Mouse (Mus musculus): ENCODE measurements around the gene Gdap1l1. TPM values are rescaled to one million over a fixed set of nuclear protein-coding genes. Genes with fewer than 3 reads are reported as not detected.

Gdap1l1 gene
- total RNA-seq, 2 experiments from 2014 or later: not detected

GRCm38 (mm10) chr2:163493031-163493430 lies 54.8 kb downstream of the Gdap1l1 start:
- ATAC-seq (replicated peaks; ENCODE audit: low FRiP score, poor library complexity, severe bottlenecking): no peak

- no peak for ATAC-seq (replicated peaks; ENCODE audit: low FRiP score, poor library complexity, severe bottlenecking)
These were observed 55.7 kb downstream of the Gdap1l1 start for GRCm38 (mm10) chr2:163493976-163494375.

GRCm38 (mm10) chr2:163494456-163494855 lies 56.2 kb downstream of the Gdap1l1 start:
- ATAC-seq (replicated peaks; ENCODE audit: low FRiP score, poor library complexity, severe bottlenecking): no peak

- no peak for ATAC-seq (replicated peaks; ENCODE audit: low FRiP score, poor library complexity, severe bottlenecking)
These were observed 63.9 kb downstream of the Gdap1l1 start for GRCm38 (mm10) chr2:163502219-163502618.

GRCm38 (mm10) chr2:163503191-163503590 lies 64.9 kb downstream of the Gdap1l1 start:
- ATAC-seq (replicated peaks; ENCODE audit: low FRiP score, poor library complexity, severe bottlenecking): no peak

Other genes with a start within 250 kb of the Gdap1l1 start
- gene Tox2, start 235.4 kb upstream of the Gdap1l1 start, total RNA-seq (2015; ENCODE audit: low replicate concordance): not detected in 2 replicates
- not detected in 2 replicates for gene Tox2, start 235.4 kb upstream of the Gdap1l1 start, total RNA-seq (2017; ENCODE audit: low replicate concordance)
- gene Jph2, start 40.5 kb upstream of the Gdap1l1 start, total RNA-seq (2015; ENCODE audit: low replicate concordance): not detected in 2 replicates
- not detected in 2 replicates for gene Jph2, start 40.5 kb upstream of the Gdap1l1 start, total RNA-seq (2017; ENCODE audit: low replicate concordance)
- 46.1 and 53.7 TPM in 2 replicates for gene Oser1, start 13.8 kb upstream of the Gdap1l1 start, total RNA-seq (2015; ENCODE audit: low replicate concordance)
- 18.8 and 32.0 TPM in 2 replicates for gene Oser1, start 13.8 kb upstream of the Gdap1l1 start, total RNA-seq (2017; ENCODE audit: low replicate concordance)
- 1.1 TPM in 1 of 2 replicates, not detected in the other for gene Fitm2, start 34.2 kb downstream of the Gdap1l1 start, total RNA-seq (2015; ENCODE audit: low replicate concordance)
- gene Fitm2, start 34.2 kb downstream of the Gdap1l1 start, total RNA-seq (2017; ENCODE audit: low replicate concordance): 0.26 and 1.7 TPM in 2 replicates
- not detected in 2 replicates for gene R3hdml, start 53.8 kb downstream of the Gdap1l1 start, total RNA-seq (2015; ENCODE audit: low replicate concordance)
- not detected in 2 replicates for gene R3hdml, start 53.8 kb downstream of the Gdap1l1 start, total RNA-seq (2017; ENCODE audit: low replicate concordance)
- gene Hnf4a, start 68.3 kb downstream of the Gdap1l1 start, total RNA-seq (2015; ENCODE audit: low replicate concordance): not detected in 2 replicates
- gene Hnf4a, start 68.3 kb downstream of the Gdap1l1 start, total RNA-seq (2017; ENCODE audit: low replicate concordance): not detected in 2 replicates
- gene Ttpal, start 163.8 kb downstream of the Gdap1l1 start, total RNA-seq (2015; ENCODE audit: low replicate concordance): 10.8 and 10.9 TPM in 2 replicates
- 6.4 and 6.8 TPM in 2 replicates for gene Ttpal, start 163.8 kb downstream of the Gdap1l1 start, total RNA-seq (2017; ENCODE audit: low replicate concordance)
- gene Serinc3, start 206.7 kb downstream of the Gdap1l1 start, total RNA-seq (2015; ENCODE audit: low replicate concordance): 1,699 and 1,907 TPM in 2 replicates
- gene Serinc3, start 206.7 kb downstream of the Gdap1l1 start, total RNA-seq (2017; ENCODE audit: low replicate concordance): 1,512 and 2,069 TPM in 2 replicates
- gene Pkig, start 219.9 kb downstream of the Gdap1l1 start, total RNA-seq (2015; ENCODE audit: low replicate concordance): 93.5 and 103 TPM in 2 replicates
- 86.6 and 90.7 TPM in 2 replicates for gene Pkig, start 219.9 kb downstream of the Gdap1l1 start, total RNA-seq (2017; ENCODE audit: low replicate concordance)

Measured in erythroid progenitor cell, adult 5-6 weeks (primary cell).